Mouse (Mus musculus): ENCODE measurements around the gene Dnajb13. TPM values are rescaled to one million over a fixed set of nuclear protein-coding genes. Genes with fewer than 3 reads are reported as not detected.

The Dnajb13 gene
- total RNA-seq, 2 experiments from 2014 or later: 0.83 TPM; not detected in 1

DNA sequence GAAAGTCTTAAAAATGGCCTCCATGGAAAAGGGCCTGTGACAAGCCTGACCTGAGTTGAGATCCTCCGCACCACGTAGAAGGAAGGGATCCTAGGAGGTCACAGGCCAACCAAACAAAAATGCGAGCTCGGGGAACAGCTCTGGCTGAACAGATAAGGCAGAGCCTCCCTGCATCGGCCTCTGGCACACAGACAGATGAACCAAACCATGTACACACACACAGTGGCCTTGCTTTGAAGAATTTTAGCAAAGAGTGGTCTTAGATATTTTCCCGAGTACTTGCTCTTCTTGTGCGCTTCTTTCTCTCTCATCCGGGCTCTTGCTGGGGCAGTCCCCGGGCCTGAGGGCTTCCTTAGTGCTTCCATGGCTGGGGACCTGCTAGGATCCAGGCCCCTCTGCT is 51.6 kb downstream of the Dnajb13 start:
- no peak for DNase-seq (ENCODE audit: low spot score in 2 of 2)

DNA sequence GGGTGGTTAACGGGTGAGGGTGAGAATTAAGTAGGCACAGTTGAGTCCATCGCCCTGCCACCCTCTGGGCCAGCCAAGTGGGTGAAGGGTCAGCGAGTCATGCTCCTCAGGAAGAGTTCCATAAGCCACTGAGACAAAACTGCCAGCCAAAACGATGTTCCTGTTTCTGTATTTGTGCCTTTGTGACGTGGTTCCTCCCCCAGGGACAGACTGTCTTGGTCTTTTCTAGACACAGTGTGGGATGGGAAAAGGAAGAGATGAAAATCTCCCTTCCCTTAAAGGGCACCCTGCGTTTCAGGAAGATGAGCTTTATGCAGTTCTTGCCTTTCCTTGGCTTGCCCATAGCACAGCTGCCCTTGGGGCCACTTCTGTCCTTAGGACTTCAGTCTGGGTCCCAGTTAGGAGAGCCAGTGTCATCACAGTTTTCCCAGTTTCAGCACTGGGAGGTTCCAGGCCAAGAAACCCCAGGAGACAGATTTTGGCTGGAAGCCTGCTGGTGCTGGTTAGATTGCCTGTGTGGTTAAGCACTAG is 53.1 kb downstream of the Dnajb13 start:
- peak; percentile 50 to 68 for DNase-seq (ENCODE audit: low spot score in 2 of 2)

DNA sequence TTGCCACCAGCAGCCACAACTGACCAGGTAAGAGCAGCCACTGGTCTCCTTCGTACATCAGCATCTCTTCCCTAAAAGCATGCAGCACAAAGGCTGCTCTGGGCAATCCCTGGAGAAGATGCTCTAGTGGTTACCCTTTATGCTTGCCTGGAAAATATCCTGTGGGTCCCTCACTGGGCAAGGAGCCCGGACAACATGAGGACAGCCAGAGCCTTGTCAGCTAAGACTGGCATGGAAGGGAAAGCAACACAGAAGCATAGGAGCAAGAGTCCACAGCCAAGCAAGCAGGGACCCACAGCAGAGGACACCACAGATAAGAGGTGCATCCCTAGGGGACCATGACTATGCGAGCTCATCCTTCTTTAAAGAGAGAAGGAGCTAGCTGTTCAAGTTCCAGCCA is 54.9 kb downstream of the Dnajb13 start:
- no peak for DNase-seq (ENCODE audit: low spot score in 2 of 2)

DNA sequence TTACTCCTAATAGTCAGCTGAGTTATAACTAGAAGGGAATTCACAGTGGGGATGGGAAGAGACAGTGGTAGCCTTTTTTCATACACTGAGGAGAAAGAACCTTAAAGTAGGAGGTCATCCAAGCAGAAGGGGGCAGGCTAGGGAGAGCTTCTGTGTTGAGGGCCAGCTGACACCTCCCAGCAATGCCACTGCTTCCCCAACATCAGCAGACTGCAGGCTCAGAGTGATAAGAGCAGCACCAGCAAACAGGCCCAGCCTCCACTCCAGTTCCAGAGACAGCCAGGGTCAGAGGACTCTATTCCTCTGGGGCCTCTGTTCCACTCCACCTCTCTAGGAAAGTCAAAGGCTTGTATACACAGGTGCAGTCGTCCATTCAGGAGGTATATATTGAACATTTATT is 56.6 kb downstream of the Dnajb13 start:
- DNase-seq (ENCODE audit: low spot score in 2 of 2): no peak

Other genes with a start within 250 kb of the Dnajb13 start
- gene P4ha3, start 229.4 kb downstream of the Dnajb13 start, total RNA-seq (2021): under 1 TPM; 0.27 to 0.38 TPM
- gene C2cd3, start 142.7 kb downstream of the Dnajb13 start, total RNA-seq (2021): 10 to 100 TPM; 17.4 to 20.2 TPM
- 10 to 100 TPM; 74.6 to 77.5 TPM for gene Ppme1, start 142.7 kb downstream of the Dnajb13 start, total RNA-seq (2021)
- 10 to 100 TPM; 19.5 to 30.1 TPM for gene Ucp3, start 42.0 kb downstream of the Dnajb13 start, total RNA-seq (2021)
- 100 to 1,000 TPM; 218 to 286 TPM for gene Ucp2, start 21.6 kb downstream of the Dnajb13 start, total RNA-seq (2021)
- gene Coa4, start 22.1 kb upstream of the Dnajb13 start, total RNA-seq (2021): 10 to 100 TPM in 1 of 2 experiments, 1 to 10 TPM in 1; 8.6 to 13.2 TPM
- 10 to 100 TPM; 81.1 to 81.4 TPM for gene Rab6a, start 92.5 kb upstream of the Dnajb13 start, total RNA-seq (2021)
- gene Mrpl48, start 93.3 kb upstream of the Dnajb13 start, total RNA-seq (2021): 10 to 100 TPM; 53.7 to 73.3 TPM
- 1 to 10 TPM; 2.9 to 5.2 TPM for gene Plekhb1, start 147.5 kb upstream of the Dnajb13 start, total RNA-seq (2021)
- gene Fam168a, start 191.7 kb upstream of the Dnajb13 start, total RNA-seq (2021): 10 to 100 TPM; 48.1 to 48.4 TPM